Mouse (Mus musculus) stomach, embryonic 15.5 days (tissue): ENCODE measurements at regions not wholly inside any gene's neighbourhood (a gene's known extent, or its start where the extent isn't known, plus 50 kb on each side); places are given as distances from the start of the nearest gene placed in this dataset.

Source experiments
- ATAC-seq: fragments of 200-750 bp; cut with Nextera tagmentation; 2 replicates; pipeline ENCODE4 v1.8.0; 2017; ENCODE audit warnings: low read depth, moderate number of reproducible peaks, moderate TSS enrichment; ENCODE audit not compliant: insufficient read depth, low FRiP score
- H3K27ac ChIP-seq: fragments of 300-500 bp; sonication (generic); 2 replicates; pipeline ENCODE4 v1.5.1; 2015; ENCODE audit warnings: mild to moderate bottlenecking, inconsistent platforms
- H3K27me3 ChIP-seq: fragments of 300-500 bp; sonication (generic); replicated peaks from 2 replicates; pipeline ENCODE4 v1.6.1; 2015; ENCODE audit warnings: inconsistent platforms
- H3K36me3 ChIP-seq: fragments of 300-500 bp; sonication (generic); 2 replicates; pipeline ENCODE4 v1.6.1; 2015; ENCODE audit warnings: inconsistent platforms
- H3K4me1 ChIP-seq: fragments of 300-500 bp; sonication (generic); 2 replicates; pipeline ENCODE4 v1.6.1; 2015; ENCODE audit warnings: inconsistent platforms
- H3K4me2 ChIP-seq: fragments of 300-500 bp; sonication (generic); 2 replicates; pipeline ENCODE4 v1.6.1; 2015; ENCODE audit warnings: mild to moderate bottlenecking, inconsistent platforms
- H3K4me3 ChIP-seq: fragments of 300-500 bp; sonication (generic); replicated peaks from 2 replicates; pipeline ENCODE4 v1.5.1; 2015; ENCODE audit warnings: inconsistent platforms
- H3K9ac ChIP-seq: fragments of 300-500 bp; sonication (generic); 2 replicates; pipeline ENCODE4 v1.6.1; 2015; ENCODE audit warnings: inconsistent platforms
- H3K9me3 ChIP-seq: fragments of 300-500 bp; sonication (generic); 2 replicates; pipeline ENCODE4 v1.6.1; 2016; ENCODE audit warnings: inconsistent platforms
- WGBS: fragments of 180-500 bp; shearing (Covaris S2); methylation state at CpG from one replicate; pipeline ENCODE4 v1.1.7; 2015; 5-methylcytosine and 5-hydroxymethylcytosine counted together

GRCm38 (mm10) chr9:43580653-43581052 lies 163.1 kb upstream of the Nectin1 start:
- no peaks in the 10 kb centered on the region for H3K9me3 ChIP-seq
- no peaks in the 10 kb centered on the region for H3K27me3 ChIP-seq
- H3K4me1 ChIP-seq, result no peaks in the 10 kb centered on the region
- no peak overlapping the region for H3K27ac ChIP-seq
- 43% methylated on average over 6 of the region's 6 CpGs for WGBS
- no peak overlapping the region for H3K4me3 ChIP-seq
- H3K36me3 ChIP-seq, result no peaks in the 10 kb centered on the region
- no peak for ATAC-seq
- H3K4me2 ChIP-seq, result no peak overlapping the region
- H3K9ac ChIP-seq, result no peak overlapping the region

GRCm38 (mm10) chr9:43585616-43586015 lies 158.2 kb upstream of the Nectin1 start:
- H3K9ac ChIP-seq, result no peak overlapping the region
- no peaks in the 10 kb centered on the region for H3K27me3 ChIP-seq
- H3K4me2 ChIP-seq, result no peak overlapping the region
- 75% methylated on average over 6 of the region's 6 CpGs for WGBS
- H3K9me3 ChIP-seq, result no peaks in the 10 kb centered on the region
- no peaks in the 10 kb centered on the region for H3K4me1 ChIP-seq
- no peak overlapping the region for H3K27ac ChIP-seq
- no peak overlapping the region for H3K4me3 ChIP-seq
- no peaks in the 10 kb centered on the region for H3K36me3 ChIP-seq
- no peak for ATAC-seq

- Histone ChIP-seq H3K4me2 (no peak overlapping the region), H3K27ac (no peak overlapping the region), H3K36me3 (no peaks in the 10 kb centered on the region), H3K9ac (no peak overlapping the region), H3K4me3 (no peak overlapping the region), H3K27me3 (no peaks in the 10 kb centered on the region), H3K9me3 (no peaks in the 10 kb centered on the region), H3K4me1 (no peaks in the 10 kb centered on the region)
- whole genome bisulfite sequencing, result 80% methylated on average over 6 of the region's 6 CpGs
- ATAC-seq, result no peak
These were observed 150.5 kb upstream of the Nectin1 start for GRCm38 (mm10) chr9:43593236-43593635.

DNA sequence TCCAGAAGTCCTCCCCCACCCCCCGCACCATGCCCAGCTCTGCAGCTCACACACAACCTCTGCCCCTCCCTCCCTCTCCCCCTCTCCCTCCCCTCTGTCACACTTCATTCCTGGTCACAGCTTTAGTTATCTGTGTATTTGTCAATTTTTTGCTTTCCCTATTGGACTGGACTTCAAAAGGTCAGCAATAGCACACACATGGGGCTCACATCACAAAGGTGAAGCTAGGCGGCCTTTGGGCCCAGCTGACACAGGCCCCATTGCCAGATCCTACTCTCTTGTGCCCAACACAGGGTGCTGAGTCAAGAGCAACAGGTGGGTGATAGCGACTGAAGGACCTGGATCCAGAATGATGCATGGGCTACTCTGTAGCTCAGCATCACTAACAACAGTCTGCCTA lies 149.0 kb upstream of the Nectin1 start:
- H3K4me1 ChIP-seq, result no peaks in the 10 kb centered on the region
- no peak overlapping the region for H3K9ac ChIP-seq
- no peak overlapping the region for H3K27ac ChIP-seq
- no peak overlapping the region for H3K4me3 ChIP-seq
- no peak overlapping the region for H3K4me2 ChIP-seq
- H3K9me3 ChIP-seq, result no peaks in the 10 kb centered on the region
- no peaks in the 10 kb centered on the region for H3K27me3 ChIP-seq
- ATAC-seq, result no peak
- WGBS, result 80% methylated on average over 3 of the region's 3 CpGs
- H3K36me3 ChIP-seq, result no peaks in the 10 kb centered on the region

DNA sequence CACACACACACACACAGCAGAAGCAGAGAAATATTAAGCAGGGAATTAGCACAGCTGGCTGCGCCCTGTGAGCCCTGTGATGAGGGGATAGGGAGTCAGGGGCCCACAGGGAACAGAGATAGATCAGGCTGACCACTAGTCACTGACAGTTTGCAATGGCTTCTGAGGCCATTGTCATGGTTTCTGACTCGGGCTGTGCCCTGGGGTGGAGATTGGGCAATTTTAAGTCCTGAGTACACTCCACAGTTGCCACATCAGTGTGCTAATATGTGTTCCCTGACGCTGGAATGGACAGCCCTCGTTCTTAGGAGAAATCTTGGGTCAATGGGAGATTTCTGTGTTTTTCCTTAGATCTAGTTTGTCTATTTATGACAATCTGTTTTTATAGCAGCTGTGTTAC lies 148.3 kb upstream of the Nectin1 start:
- WGBS, result 64% methylated on average over 4 of the region's 4 CpGs

GRCm38 (mm10) chr9:43600396-43600795 lies 143.4 kb upstream of the Nectin1 start:
- H3K4me3 ChIP-seq, result no peak overlapping the region
- H3K4me1 ChIP-seq, result no peaks in the 10 kb centered on the region
- no peak overlapping the region for H3K4me2 ChIP-seq
- no peaks in the 10 kb centered on the region for H3K36me3 ChIP-seq
- H3K9me3 ChIP-seq, result no peaks in the 10 kb centered on the region
- 55% methylated on average over 2 of the region's 2 CpGs for WGBS
- no peak for ATAC-seq
- no peak overlapping the region for H3K27ac ChIP-seq
- H3K9ac ChIP-seq, result no peak overlapping the region
- no peaks in the 10 kb centered on the region for H3K27me3 ChIP-seq

More for the DNA sequence above, 148.3 kb upstream of the Nectin1 start:
- no peak for ATAC-seq
- Histone ChIP-seq H3K4me2 (no peak overlapping the region), H3K36me3 (no peaks in the 10 kb centered on the region), H3K4me3 (no peak overlapping the region), H3K4me1 (no peaks in the 10 kb centered on the region), H3K9me3 (no peaks in the 10 kb centered on the region), H3K27me3 (no peaks in the 10 kb centered on the region), H3K9ac (no peak overlapping the region), H3K27ac (no peak overlapping the region)

DNA sequence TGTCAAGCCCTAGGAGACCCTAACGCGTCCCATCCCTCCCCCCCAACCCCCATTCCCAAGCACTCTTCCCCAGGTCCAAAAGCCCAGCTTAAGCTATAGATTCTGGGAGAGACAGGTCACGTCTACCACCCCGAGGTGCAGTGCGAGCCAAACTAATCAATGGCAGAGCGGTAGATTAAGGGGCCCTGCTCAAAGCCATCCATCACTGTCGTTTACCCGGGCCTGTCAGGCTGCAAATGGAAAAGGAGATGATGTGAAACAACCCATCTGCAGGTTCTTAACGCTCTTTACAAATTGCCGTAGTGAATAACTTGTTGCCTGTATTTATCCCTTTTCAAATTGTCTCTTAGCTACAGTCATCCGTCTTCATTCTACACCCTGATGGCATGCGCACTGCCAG lies 126.2 kb upstream of the Nectin1 start:
- Histone ChIP-seq H3K9ac (no peak overlapping the region), H3K27me3 (0 out of 2 replicates have a peak, but pooled peaks cover 5% of the 10 kb centered on the region), H3K4me1 (no peaks in the 10 kb centered on the region), H3K27ac (no peak overlapping the region), H3K36me3 (no peaks in the 10 kb centered on the region), H3K9me3 (no peaks in the 10 kb centered on the region), H3K4me2 (no peak overlapping the region), H3K4me3 (no peak overlapping the region)
- ATAC-seq, result no peak
- WGBS, result 3% methylated on average over 12 of the region's 12 CpGs

GRCm38 (mm10) chr9:43627558-43627957 lies 116.2 kb upstream of the Nectin1 start:
- Histone ChIP-seq H3K9me3 (no peaks in the 10 kb centered on the region), H3K27me3 (no peaks in the 10 kb centered on the region), H3K4me3 (no peak overlapping the region), H3K36me3 (no peaks in the 10 kb centered on the region), H3K4me2 (no peak overlapping the region), H3K27ac (no peak overlapping the region), H3K9ac (no peak overlapping the region), H3K4me1 (no peaks in the 10 kb centered on the region)
- WGBS, result 46% methylated on average over 4 of the region's 4 CpGs
- ATAC-seq, result no peak

DNA sequence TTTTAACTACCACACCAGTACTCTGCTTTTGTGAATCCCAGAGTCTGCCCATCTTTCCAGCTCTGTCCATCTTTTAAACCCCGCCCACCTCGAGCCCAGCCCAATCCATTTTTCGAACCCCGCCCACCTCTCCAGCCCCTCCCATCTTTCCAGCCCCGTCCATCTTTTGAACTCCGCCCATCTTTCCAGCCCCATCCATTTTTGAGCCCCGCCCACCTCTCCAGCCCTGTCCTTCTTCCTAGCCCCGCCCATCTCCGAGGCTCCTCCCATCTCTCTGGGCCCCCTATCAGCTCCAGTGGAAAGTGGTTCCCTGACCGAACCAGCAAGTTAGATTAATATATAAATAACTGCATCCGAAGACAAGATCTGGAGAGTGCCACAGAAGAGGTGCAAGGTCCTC lies 115.0 kb upstream of the Nectin1 start:
- Histone ChIP-seq H3K4me3 (no peak overlapping the region), H3K9ac (no peak overlapping the region), H3K36me3 (no peaks in the 10 kb centered on the region), H3K9me3 (no peaks in the 10 kb centered on the region), H3K4me2 (no peak overlapping the region), H3K27me3 (no peaks in the 10 kb centered on the region), H3K27ac (no peak overlapping the region), H3K4me1 (no peaks in the 10 kb centered on the region)
- WGBS, result 40% methylated on average over 11 of the region's 11 CpGs
- no peak for ATAC-seq

DNA sequence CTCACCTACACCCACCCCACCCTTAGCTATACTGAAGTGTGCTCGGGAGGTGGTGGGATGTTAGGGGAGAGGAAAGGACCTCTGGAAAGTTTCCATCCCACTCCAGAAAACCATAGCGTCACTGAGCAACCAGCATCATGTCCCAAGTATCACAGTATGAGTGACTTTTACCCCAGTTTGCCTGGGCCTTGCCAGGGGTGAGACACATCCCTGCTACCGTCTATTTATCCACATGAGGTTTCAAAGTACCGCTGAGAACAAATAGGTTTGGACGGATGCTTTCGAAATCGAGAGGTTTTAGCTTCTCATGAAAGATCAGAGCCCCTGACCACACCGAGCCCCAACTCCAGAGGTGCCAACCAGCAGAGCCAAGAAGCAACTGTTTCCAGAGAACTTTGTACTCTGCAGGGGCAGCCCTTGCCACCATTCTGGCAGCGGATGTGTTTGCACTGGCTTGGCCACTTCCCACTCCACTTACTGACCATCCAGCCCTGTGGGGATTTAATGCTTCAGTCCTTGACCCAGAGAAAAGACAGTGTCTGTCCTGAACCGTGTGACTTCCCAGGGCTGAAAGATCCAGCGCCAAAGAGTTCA lies 107.3 kb upstream of the Nectin1 start:
- 79% methylated on average over 11 of the region's 11 CpGs for WGBS
- H3K27ac ChIP-seq, result no peak overlapping the region

DNA sequence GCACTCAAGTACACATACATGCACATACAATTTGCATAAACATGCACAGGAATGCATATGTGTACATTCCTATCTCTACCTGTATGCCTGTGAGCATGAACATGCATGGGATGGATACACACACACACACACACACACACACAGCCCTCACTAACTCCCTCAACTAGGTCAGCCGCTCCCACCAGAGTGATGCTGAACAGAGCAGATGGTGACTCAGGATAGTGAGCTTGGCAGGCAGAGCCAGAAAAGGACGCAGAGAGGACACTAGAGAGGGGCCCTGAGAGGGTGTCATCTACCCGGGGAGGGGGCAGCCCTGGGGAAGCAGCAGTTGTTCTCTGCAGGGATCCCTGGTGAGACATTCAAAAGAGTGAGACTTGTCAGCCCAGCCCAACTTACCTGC lies 85.6 kb upstream of the Nectin1 start:
- Histone ChIP-seq H3K9ac (no peak overlapping the region), H3K9me3 (no peaks in the 10 kb centered on the region), H3K4me3 (no peak overlapping the region), H3K27me3 (no peaks in the 10 kb centered on the region), H3K4me1 (no peaks in the 10 kb centered on the region), H3K36me3 (no peaks in the 10 kb centered on the region), H3K4me2 (no peak overlapping the region), H3K27ac (no peak overlapping the region)
- WGBS, result 48% methylated on average over 3 of the region's 3 CpGs
- no peak for ATAC-seq

More for the DNA sequence above, 107.3 kb upstream of the Nectin1 start:
- no peak for ATAC-seq
- Histone ChIP-seq H3K9ac (no peak overlapping the region), H3K27me3 (no peaks in the 10 kb centered on the region), H3K36me3 (no peaks in the 10 kb centered on the region), H3K4me3 (no peak overlapping the region), H3K4me2 (no peak overlapping the region), H3K4me1 (no peaks in the 10 kb centered on the region), H3K9me3 (no peaks in the 10 kb centered on the region)

DNA sequence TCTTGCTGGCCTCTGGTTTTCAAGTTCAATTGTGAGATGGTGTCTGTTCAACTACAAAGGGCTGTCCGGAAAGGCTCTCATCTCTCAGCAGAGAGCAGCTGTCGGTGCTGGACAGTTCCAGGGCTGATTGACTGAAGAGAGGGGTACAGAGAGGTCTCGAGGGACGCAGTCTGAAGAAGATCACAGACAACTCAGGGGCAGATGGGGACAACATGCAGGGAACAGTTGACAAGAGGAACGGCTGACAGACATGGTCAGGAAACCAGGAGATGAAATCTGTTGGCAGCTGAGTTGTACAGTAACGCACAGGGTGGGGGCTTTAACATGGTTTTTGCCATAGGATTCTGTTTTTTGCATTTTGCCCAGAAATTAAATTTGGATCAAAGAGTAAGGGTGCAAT lies 84.5 kb upstream of the Nectin1 start:
- Histone ChIP-seq H3K9ac (no peak overlapping the region), H3K36me3 (no peaks in the 10 kb centered on the region), H3K27ac (no peak overlapping the region), H3K4me2 (no peak overlapping the region), H3K27me3 (no peaks in the 10 kb centered on the region), H3K4me3 (no peak overlapping the region), H3K9me3 (no peaks in the 10 kb centered on the region), H3K4me1 (no peaks in the 10 kb centered on the region)
- no peak for ATAC-seq
- 63% methylated on average over 6 of the region's 6 CpGs for WGBS

GRCm38 (mm10) chr9:43660151-43660550 lies 83.6 kb upstream of the Nectin1 start:
- no peaks in the 10 kb centered on the region for H3K36me3 ChIP-seq
- H3K27me3 ChIP-seq, result no peaks in the 10 kb centered on the region
- 74% methylated on average over 5 of the region's 5 CpGs for WGBS
- no peaks in the 10 kb centered on the region for H3K9me3 ChIP-seq
- H3K27ac ChIP-seq, result no peak overlapping the region
- no peak overlapping the region for H3K4me2 ChIP-seq
- H3K4me1 ChIP-seq, result no peaks in the 10 kb centered on the region
- no peak overlapping the region for H3K4me3 ChIP-seq
- H3K9ac ChIP-seq, result no peak overlapping the region
- ATAC-seq, result no peak
